Mouse (Mus musculus): Measurements from ENCODE around the gene Shisa3.

GRCm38 (mm10) chr5:67629440-67629839 lies 21.8 kb downstream of the Shisa3 start:
- TF ChIP-seq CTCF (IDR thresholded peaks at IDR 0.05; ENCODE audit: insufficient read depth, low read depth, low read length): no peak
- no peak for TF ChIP-seq POLR2A (IDR thresholded peaks at IDR 0.05; ENCODE audit: insufficient read depth, low read depth, low read length)

Measured in olfactory bulb, adult 2 months (tissue).